Mouse (Mus musculus) right cerebral cortex, postnatal 36 days (tissue): ENCODE data around the gene Snx11.
A peak's percentile ranks its signal among the peaks of the same experiment; 100 is the strongest.
"Not testable (repeated sequence)": the region's sequence is repeated elsewhere in the genome, so short reads cannot be mapped to it uniquely, and the experiment has no call there.

Experiments used
- DNase-seq, 2 experiments: peaks; one replicate each; pipeline ENCODE4 v3.0.0; 2022; ENCODE audit warnings: low spot score in 2 of 2, mixed read lengths in 1 of 2

Gene Snx11

DNA sequence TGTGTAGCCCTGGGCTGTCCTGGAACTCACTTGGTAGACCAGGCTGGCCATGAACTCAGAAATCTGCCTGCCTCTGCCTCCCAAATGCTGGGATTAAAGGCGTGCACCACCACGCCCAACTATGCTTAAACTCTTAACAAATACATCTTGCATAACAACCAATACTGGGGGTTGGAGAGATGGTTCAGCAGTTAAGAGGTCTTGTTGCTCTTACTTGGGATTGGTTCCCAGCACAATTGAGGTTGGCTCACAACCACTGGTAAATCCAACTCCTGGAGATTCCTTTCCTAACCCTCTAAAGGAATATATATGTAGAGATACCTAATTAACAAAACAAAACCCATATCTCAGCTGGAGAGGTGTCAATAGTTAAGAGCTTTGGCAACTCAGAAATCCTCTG lies 18.7 kb upstream of the Snx11 start:
- DNase-seq = no peak

DNA sequence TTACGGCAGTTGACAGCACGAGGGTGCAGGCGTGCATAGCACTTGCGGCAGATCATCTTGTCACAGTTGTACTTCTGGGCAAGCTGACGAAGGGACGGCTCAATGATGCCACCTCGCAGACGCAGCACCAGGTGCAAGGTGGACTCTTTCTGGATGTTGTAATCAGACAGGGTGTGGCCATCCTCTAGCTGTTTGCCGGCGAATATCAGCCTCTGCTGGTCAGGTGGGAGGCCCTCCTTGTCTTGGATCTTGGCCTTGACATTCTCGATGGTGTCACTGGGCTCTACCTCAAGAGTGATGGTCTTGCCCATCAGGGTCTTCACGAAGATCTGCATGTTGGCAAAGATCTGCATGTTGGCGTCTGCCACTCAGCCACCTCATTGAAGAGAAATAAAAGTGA lies 18.1 kb upstream of the Snx11 start:
- DNase-seq = no peak

DNA sequence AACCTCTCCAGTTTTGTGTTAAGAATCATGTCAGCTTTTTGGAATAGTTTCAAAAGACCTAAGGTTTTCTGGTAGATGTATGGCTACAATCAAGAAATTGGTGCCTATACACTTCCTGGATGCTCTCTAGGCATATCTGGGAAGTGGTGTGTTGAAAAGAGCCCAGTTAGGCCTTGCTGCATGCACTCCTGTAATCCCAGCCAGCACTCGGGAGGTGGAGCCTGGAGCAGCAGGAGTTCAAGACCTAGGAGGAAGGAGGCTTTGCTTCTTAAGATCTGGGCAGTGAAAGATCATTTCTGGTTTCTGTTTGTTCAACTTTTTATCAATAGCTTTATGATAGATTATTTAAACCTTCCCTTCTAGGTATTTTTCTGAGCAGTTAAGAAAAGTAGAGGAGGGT lies 13.3 kb upstream of the Snx11 start:
- no peak for DNase-seq

DNA sequence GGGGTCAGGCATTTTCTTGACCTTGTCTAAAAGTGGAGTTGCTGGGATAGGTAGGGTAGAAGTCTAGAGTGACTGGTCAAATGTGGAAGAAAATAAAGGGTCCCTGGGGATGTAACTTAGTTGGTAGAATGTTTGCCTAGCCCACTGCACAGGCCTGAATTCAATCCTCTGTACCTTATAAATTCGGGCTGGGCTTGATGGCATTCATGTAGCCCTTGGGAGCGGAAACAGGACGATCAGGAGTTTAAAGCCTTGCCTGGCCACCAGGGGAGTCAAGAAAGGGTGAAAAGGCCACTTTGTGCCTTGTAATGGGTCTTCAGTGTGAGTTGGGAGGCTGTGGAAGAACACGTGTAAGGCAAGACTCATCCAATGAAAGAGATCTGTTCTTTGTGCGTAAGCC lies 12.6 kb upstream of the Snx11 start:
- DNase-seq = no peak

DNA sequence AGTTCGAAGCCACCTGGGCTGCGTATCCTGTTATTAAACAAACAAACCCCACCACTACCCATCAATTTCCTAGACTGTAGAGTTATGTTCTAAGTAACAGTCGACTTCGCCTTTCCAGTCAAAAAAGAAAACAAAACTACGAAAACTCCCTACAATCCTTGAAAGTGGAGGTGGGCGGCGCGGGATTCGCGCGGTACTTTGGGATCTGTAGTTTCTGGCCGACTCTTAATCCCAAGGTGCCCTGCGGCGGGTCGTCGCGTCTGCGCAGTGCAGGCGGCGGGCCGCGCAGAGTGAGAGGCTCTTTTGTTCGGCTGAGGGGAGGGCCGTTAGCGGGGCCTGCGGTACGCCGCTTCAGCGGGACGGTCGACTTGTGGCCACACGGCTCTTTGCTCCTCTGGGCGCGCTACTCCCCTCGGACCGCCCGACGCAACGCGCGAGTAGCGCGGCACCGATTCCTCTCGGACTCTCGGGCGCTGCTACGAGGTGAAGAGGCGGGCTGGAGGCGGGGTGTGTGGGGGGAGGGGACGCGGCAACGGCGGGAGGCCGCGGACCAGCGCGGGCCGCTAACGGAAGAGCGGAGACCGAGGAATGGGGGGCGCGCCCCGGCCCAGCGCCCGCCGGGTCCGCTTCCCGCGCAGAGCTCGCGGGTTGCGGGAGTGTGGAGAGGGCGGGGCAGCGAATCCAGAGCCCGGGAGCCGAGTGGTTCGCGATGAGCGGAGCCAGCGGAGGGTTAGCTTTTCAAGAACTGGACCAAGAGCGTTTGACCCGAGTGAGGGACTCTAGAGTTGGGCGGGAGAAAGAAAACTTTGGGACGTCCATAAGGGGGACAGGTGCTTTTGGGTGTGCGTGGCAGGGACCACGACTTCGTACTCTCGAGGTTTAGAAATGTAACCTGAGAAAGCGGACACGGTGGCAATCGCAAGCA lies 11.8 kb upstream of the Snx11 start, which contains the start of gene Cbx1:
Gene Cbx1, plus strand, starts transcription at position 257 of the 925 bp plus-strand sequence.
- peak; percentile 86 for DNase-seq

DNA sequence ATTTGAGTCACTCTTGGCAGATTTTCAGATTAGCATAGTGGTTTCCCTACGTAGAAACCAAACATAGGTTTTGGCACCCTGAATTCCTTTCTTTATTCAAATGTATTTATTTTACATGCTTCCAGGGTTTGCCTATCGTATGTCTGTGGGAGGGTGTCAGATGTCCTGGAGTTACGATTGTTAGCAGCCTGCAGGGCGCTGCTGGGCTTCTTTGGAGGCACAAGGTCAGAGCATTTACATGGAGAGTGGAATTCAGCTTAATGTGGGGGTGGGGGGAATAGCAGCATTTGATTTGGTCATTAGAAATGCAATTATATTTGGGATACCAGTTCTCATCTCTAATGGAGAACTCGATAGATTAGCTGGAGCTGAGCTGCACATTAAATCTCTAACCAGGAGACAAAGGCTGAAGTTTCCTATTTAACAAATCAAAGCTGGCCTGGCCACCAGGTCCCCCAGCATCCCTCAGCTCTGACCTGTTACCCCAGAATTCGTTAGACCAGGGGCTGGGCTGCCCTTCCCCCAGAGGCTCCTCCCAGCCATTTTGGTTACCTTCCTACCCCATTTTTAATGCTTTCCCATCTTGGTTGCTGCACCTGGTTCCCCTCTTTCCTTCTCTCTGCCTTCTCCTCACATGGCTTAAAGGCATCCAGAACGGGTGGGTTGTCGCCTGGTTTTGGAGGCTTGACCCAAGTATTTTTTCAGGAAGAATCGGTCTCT lies 9.5 kb upstream of the Snx11 start:
- no peak for DNase-seq

DNA sequence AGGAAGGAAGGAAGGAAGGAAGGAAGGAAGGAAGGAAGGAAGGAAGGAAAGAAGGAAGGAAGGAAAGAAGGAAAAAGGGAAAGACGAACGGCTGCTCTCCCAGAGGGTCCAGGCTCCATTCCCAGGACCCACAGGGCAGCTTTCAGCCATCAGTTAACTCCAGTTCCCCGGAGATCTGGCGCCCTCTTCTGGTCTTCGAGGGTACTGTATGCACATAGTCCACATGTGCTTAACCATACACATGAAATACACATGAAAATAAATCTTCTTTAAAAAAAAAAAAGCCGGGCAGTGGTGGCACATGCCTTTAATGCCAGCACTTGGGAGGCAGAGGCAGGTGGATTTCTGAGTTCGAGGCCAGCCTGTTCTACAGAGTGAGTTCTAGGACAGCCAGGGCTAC lies 7.5 kb upstream of the Snx11 start:
- DNase-seq = not testable (repeated sequence)

DNA sequence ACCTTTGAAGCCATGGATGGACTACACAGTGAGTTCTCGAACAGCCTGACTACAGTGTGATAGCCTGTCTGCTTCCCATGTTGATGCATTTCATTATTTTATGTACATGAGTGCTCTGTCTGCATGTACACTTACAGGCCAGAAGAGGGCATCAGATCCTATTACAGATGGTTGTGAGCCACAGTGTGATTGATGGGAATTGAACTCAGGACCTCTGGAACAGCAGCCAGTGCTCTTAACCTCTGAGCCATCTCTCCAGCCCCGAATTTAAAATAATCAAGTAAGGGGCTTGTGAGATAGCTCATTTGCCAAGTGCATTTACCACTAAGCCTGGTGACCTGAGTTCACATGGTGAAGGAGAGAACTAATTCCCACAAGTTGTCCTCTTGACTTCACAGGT lies 4.1 kb upstream of the Snx11 start:
- DNase-seq = no peak

DNA sequence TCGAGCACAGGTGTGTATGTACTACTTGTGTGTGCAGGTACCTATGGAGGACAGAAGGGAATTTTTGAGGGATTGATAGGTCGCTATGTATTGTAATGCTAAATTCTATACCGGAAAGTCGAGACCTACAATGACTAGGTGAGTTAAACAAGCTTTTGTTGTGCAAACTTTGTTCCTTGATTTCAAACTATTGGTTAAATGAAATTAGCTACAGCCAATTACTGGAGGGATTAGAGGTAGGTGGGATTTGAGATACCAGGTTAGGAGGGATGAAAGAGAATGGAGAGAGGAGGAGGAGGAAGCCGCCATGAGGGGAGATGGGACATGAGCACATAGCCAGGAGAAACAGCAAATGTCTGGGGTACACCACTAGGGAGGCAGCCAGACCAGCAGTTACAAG lies 2.9 kb upstream of the Snx11 start:
- no peak for DNase-seq

DNA sequence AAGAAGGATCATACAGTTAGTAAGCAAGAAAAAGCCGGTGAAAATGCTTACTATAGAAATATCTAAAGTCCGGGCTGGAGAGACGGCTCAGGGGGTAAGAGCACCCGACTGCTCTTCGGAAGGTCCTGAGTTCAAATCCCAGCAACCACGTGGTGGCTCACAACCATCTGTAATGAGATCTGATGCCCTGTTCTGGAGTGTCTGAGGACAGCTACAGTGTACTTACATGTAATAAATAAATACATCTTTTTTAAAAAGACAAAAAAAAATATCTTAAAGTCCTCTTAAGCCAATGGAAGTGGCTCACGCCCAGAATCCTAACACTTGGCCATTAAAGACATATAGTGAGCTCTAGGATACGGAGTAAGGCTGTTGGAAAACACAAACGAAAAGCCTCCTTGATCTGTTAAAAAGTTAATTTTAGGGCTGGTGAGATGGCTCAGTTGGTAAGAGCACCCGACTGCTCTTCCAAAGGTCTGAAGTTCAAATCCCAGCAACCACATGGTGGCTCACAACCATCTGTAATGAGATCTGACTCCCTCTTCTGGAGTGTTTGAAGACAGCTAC lies 785 bp upstream of the Snx11 start:
- DNase-seq = not testable (repeated sequence)

DNA sequence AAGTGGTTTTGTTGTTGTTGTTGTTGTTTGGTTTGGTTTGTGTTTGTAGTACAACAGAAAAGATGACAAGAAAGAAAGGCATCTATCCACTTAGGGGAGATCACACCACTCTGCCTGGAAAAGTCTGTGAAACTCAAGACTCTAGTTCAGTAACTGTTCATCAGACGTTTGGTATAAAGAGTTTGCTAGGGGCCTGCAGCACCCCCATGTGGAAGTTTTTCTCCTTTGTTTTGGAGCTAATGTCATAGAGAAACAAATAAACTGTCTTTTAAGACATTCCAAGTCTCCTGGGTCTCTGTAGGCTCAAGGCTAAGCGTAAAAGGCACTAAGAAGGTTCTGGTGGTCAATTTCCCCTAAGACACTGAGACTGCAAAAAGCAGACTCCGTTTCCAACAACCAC lies 1.3 kb downstream of the Snx11 start:
- DNase-seq = no peak

DNA sequence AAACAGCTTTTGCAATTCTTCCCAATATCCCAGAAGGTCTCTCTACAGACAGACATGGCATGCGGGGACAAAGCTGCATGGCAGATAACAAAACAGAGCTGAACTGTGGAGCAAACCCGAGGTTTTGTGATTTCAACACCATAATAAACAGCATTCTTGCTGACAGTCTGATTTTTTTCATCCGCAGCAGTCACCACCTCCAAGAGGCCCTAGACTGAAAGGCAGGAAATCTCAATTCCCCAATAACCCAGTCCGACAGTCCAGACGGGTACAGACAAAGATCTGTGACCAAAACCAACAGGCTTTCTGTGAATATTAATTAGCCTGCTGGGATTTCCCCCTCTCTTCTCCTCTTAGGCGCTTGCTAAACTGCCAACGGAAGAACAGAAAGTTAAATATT lies 1.7 kb downstream of the Snx11 start:
- DNase-seq = no peak

DNA sequence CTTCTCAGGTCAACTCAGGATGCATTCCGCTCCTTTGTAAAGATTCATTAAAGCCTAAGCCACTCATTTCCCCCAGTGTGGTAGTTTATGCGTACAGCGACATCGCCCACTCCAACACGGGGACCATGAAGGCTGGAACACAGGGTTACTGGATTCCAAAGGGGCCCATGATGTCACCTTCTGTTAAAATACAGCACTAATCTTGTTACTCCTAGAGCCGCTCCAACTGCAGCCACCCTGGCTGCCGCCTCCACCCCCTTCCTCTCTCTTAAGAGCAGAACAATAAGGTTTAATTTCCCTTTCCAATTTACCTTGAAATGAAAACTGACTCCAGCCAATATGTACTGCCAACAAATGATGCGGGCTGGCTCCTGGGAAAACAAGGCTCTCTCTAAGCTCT lies 2.3 kb downstream of the Snx11 start:
- DNase-seq = no peak

DNA sequence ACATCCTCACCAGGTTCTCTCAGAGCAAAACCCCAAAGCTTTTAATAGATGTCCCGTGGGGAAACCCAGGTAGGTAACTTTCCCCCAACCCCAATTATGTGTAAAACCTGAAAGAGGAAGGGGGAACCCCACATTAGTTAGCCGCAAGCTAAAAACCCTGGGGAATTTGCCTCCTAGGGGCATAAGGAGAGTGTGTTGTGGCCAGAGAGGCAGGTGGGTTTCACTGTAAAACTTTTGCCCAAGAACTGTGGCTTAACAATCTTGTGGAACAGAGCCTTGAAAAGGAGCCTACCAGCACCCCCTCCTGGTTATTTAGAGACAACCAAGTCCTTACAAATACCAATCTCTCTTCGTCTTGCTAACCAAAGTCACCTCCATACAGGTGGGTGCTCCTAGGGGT lies 2.8 kb downstream of the Snx11 start:
- DNase-seq = no peak

DNA sequence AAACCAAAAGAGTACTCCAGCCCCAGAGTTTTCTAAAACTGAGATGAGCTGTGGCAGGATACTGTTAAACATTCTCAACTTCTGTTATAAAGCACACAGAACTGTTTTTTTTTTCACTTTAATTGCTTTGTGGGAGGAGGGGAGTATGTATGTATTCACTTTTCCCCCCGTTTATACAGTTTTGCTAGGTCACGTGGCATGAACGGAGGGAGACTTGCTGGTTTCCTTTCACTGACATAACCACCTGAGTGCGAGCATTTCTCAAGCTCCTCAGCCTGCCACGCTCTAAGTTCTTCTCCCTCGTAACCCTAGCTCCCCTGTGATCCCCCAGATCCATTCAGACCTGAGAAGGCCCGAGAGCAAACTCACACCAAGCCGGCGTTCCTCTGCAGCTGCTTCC lies 4.9 kb downstream of the Snx11 start:
- DNase-seq = no peak

DNA sequence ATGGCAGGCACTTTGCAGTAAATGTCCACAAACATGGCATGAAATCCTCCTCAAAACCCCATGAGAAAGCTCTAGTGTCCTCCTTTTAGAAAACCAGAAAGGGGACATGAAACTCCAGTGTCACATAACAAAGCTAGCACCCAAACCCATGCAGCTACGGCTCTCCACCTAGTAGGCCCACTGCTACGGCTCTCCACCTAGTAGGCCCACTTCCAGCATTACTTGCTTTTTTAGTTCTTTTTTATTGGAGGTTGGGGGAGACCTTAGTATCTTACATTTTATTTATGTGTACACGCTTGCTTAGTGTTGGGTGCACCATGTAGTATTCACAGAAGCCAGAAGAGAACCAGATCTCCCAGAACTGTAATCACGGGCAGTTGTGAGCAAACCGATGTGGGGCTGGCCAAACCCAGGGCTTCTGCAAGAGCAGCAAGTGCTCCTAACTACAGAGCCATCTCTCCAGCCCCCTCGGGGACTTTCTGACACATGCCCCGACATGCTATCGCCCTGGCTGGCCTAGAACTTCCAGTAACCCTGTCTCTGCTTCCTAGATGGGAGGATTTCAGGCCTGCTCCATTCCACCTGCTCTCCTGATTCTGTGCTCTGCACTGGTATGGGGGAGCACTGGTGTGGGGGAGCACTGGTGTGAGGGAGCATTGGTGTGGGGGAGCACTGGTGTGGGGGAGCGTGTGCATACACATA lies 5.9 kb downstream of the Snx11 start:
- no peak for DNase-seq

DNA sequence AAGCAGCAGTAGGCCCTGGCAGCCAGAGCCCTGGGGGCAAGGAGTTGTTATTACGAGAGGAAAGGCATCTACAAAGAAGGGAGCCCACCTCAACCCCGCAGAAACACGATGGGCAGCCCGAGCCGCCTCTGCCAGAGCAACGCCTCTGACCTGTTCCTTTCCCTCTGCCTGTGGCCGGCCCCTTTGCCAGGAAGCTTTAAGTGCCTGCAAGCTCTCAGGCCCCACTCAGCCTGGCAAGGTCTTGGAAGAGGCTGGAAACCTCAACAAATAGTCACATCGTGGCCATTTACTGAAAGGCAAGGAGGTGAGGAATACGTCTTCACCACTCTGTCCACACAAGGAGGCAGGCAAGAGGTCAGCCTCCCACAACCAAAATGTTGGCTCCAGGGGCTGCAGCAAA lies 9.1 kb downstream of the Snx11 start:
- no peak for DNase-seq

DNA sequence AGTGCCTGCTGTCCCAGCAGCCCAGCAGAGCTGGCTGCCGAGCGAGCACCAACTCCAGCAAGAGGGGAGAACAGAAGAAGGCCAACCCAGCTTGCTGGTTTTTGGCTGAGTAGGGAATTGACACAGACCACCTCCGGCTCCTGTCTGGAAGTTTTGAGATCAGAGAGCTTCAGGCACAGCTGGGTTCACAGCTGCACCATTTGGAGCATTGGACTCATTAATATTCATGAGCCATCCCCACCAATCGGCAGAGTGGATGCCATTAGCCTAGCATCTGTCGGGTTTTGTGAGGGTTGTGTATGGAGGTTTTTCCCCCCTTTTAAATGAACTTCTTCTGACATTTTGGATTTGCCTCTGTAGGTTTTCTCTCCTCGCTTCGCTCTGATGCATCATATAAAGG lies 10.3 kb downstream of the Snx11 start:
- no peak for DNase-seq

DNA sequence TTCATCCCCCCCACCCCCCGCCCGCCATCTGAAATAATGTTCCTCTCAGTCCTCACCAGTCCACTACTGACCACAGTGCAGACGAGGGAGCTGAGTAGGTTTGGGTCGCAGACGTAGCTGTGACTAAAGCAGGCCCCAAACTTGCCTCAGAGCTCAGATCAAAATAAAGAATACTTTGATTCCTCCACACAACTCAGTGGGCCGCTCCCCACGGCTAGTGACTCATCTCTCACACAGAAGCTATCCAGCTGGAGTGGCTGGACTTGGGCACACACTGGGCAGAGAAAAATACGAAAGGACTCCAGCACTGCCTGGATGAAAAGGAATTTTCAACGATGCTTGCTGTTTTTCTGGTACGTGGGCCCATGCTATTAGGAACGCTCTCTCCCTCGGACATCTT lies 10.8 kb downstream of the Snx11 start:
- no peak for DNase-seq

DNA sequence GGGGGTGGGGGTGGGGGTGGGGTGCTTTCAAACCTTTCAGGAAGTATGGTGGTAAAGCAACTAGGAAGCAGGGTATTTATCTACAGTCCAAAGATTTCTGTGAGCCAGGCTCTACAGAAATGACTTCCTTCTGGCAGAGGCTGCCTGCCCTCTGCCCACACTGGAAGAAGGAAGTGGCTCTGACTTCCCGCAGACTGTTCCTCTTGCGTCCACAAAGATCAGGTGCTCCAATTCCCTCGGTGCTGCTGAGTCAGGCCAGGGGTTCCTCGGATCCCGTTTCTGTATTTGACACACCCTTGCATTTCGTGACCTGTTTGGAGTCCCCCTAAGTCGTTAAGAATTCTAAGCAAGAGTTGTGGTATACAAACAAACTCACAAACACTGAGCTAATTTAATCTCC lies 11.7 kb downstream of the Snx11 start:
- no peak for DNase-seq

DNA sequence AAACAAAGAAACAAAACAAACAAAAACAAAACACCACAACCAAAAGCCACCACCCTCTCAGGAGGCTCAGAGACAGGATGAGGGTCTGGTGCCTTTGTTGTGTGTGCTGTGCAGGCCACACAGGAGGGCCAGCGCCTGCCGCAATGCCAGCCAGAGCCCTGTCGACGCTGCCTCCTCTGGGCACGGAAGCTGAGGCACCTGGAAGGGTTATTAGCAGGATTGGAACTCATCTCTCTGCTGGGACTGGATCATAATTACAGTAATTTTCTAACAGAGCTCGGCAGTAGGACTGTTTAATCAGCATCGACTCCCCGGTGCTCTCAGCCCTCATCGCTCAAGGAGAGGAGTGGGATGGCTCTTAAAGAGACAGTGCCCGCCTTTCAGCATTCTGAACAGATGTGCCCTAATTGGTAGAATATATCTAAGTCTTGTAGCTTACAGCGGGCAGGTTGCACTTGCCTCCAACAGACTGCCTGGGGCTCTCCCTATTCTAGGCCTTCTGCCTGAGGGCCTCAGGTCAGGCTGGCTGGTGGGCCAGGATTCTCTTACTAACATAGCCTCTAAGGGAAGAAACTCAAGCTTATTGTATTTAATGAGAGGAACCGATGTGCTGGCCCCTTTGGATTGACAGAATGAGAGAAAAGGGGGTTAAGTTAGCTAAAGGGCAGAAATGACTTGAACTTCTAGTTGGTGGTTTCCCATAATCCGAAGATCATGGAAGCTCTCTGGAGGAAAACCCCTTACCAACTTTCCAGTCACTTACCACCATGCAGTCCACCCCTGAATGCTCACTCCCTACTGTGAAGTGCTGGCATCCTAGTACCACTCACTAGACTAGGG lies 12.6 kb downstream of the Snx11 start:
- no peak for DNase-seq
